Mouse (Mus musculus): ENCODE data around the gene Sin3a. TPM values are rescaled to one million over a fixed set of nuclear protein-coding genes. Genes with fewer than 3 reads are reported as not detected.

Gene Sin3a
- polyA plus RNA-seq (2012; rRNA removed): 25.1 and 27.8 TPM in 2 replicates

- Histone ChIP-seq H3K27ac (ENCODE audit: insufficient read depth, low read length) (peak within 1 kb of the TSS; percentile 80), H3K4me1 (ENCODE audit: control insufficient read depth, insufficient read depth, low read length) (peaks cover 4% of the 10 kb centered on the region; the same call in 1 of the 2 replicates), H3K4me3 (ENCODE audit: insufficient read depth, low read length) (peak within 1 kb of the TSS; percentile 78)
- peak; percentile 43; the same call in 1 of the 2 replicates for TF ChIP-seq POLR2A (IDR thresholded peaks at IDR 0.05; ENCODE audit: extremely low read depth, insufficient read depth, low read length)
- no peak for TF ChIP-seq CTCF (IDR thresholded peaks at IDR 0.05; ENCODE audit: extremely low read depth, insufficient read depth, low read length)
Observed at GRCm38 (mm10) chr9:57071801-57072351, at the start of gene Sin3a. Gene Sin3a, plus strand, starts transcription at chr9:57072040.

DNA sequence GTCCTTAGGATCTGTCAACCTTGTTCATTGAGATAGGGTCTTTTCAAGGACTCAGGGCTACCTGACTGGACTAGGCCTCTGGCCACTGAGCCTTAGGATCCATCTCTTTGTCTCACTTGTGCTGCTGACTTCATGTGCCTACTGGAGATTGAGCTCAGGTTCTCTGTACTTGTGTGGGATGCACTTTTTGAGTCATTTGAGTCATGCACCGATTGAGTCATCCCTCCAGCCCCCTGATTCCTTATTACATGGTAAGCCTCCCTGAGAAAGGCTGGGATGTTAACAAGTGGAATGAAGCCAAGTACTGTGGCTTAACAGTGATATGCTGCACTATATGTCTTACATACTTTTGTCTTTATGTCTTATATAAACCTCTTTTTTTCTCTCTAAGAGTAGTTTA is 40.1 kb upstream of the Sin3a start:
- no peak overlapping the region for H3K4me3 ChIP-seq (ENCODE audit: insufficient read depth, low read length)
- TF ChIP-seq POLR2A (IDR thresholded peaks at IDR 0.05; ENCODE audit: extremely low read depth, insufficient read depth, low read length): 0 out of 2 replicates have a peak, but pooled peaks have one; percentile 30
- no peak for TF ChIP-seq CTCF (IDR thresholded peaks at IDR 0.05; ENCODE audit: extremely low read depth, insufficient read depth, low read length)
- peaks cover 2% of the 10 kb centered on the region; the same call in 1 of the 2 replicates for H3K4me1 ChIP-seq (ENCODE audit: control insufficient read depth, insufficient read depth, low read length)
- H3K27ac ChIP-seq (ENCODE audit: insufficient read depth, low read length): peak overlapping the region; percentile 60; the same call in 1 of the 2 replicates

- Histone ChIP-seq H3K4me1 (ENCODE audit: control insufficient read depth, insufficient read depth, low read length) (no peaks in the 10 kb centered on the region), H3K4me3 (ENCODE audit: insufficient read depth, low read length) (no peak overlapping the region), H3K27ac (ENCODE audit: insufficient read depth, low read length) (no peak overlapping the region)
- TF ChIP-seq POLR2A (IDR thresholded peaks at IDR 0.05; ENCODE audit: extremely low read depth, insufficient read depth, low read length) (no peak), CTCF (IDR thresholded peaks at IDR 0.05; ENCODE audit: extremely low read depth, insufficient read depth, low read length) (0 out of 2 replicates have a peak, but pooled peaks have one; percentile 2)
Observed at GRCm38 (mm10) chr9:57056237-57056636, 15.6 kb upstream of the Sin3a start.

DNA sequence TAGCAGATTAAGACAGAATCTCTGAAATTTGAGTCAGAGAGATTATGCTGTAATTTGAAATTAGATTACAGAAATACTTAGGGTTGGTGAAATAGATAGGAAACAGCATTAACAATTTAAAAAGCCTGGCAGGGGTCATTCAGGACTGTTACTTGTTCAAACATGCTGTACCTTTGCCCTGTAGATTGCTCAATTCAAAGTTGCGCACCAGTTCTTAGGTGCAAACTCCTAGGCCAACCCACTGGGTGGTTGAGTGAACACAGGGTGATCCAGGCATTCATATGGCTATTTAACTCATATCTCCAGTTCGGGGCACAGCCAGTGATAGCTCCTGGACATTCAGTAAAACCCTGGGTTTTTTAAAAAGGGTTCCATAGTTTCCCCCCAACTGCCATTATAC is 7.7 kb upstream of the Sin3a start:
- TF ChIP-seq POLR2A (IDR thresholded peaks at IDR 0.05; ENCODE audit: extremely low read depth, insufficient read depth, low read length) (no peak), CTCF (IDR thresholded peaks at IDR 0.05; ENCODE audit: extremely low read depth, insufficient read depth, low read length) (no peak)
- no peaks in the 10 kb centered on the region for H3K4me1 ChIP-seq (ENCODE audit: control insufficient read depth, insufficient read depth, low read length)
- no peak overlapping the region for H3K4me3 ChIP-seq (ENCODE audit: insufficient read depth, low read length)
- H3K27ac ChIP-seq (ENCODE audit: insufficient read depth, low read length): no peak overlapping the region

DNA sequence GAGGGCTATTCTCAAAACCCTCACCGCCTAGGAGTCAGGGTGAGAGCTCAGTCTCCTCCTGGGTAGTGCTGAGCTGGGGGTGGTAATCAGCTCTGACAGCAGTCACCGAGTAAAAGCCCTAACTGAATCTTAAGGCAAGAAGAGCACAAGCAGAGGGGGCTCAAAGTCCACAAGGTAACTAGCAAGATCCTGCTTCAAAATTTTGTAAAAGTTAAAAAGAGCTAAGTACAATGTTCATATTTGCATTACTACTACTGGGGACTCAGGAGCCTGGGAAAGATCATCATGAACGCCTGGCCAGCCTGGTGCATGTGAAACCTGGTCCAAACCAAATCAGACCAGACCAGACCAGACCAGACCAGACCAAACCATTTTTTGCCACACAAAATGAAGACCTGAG is 3.6 kb upstream of the Sin3a start:
- no peak overlapping the region for H3K4me3 ChIP-seq (ENCODE audit: insufficient read depth, low read length)
- no peaks in the 10 kb centered on the region for H3K4me1 ChIP-seq (ENCODE audit: control insufficient read depth, insufficient read depth, low read length)
- TF ChIP-seq POLR2A (IDR thresholded peaks at IDR 0.05; ENCODE audit: extremely low read depth, insufficient read depth, low read length): no peak
- TF ChIP-seq CTCF (IDR thresholded peaks at IDR 0.05; ENCODE audit: extremely low read depth, insufficient read depth, low read length): no peak
- no peak overlapping the region for H3K27ac ChIP-seq (ENCODE audit: insufficient read depth, low read length)

DNA sequence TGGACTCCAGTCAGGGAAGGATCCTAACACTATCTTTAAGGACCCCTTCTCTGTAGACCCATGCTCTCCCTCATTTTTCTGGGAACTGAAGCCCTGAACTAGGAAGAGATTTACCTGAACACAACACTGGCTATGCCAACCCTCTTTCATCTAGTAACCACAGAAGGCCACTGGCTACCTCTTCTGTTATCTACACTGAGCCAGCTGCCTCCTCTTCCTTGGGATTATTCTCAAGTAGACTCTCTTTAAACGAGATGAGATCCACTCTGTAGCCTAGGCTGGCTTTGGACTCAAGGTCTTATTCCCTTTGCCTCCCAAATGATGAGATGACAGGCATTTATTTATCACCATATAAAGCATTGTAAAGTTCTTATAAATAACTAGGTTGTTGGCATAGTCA is 1.6 kb upstream of the Sin3a start:
- Histone ChIP-seq H3K4me3 (ENCODE audit: insufficient read depth, low read length) (no peak overlapping the region), H3K27ac (ENCODE audit: insufficient read depth, low read length) (no peak overlapping the region), H3K4me1 (ENCODE audit: control insufficient read depth, insufficient read depth, low read length) (peaks cover 4% of the 10 kb centered on the region; the same call in 1 of the 2 replicates)
- TF ChIP-seq POLR2A (IDR thresholded peaks at IDR 0.05; ENCODE audit: extremely low read depth, insufficient read depth, low read length) (no peak), CTCF (IDR thresholded peaks at IDR 0.05; ENCODE audit: extremely low read depth, insufficient read depth, low read length) (no peak)

- no peak for TF ChIP-seq CTCF (IDR thresholded peaks at IDR 0.05; ENCODE audit: extremely low read depth, insufficient read depth, low read length)
- no peak for TF ChIP-seq POLR2A (IDR thresholded peaks at IDR 0.05; ENCODE audit: extremely low read depth, insufficient read depth, low read length)
- Histone ChIP-seq H3K4me3 (ENCODE audit: insufficient read depth, low read length) (peak overlapping the region; percentile 78), H3K27ac (ENCODE audit: insufficient read depth, low read length) (no peak overlapping the region), H3K4me1 (ENCODE audit: control insufficient read depth, insufficient read depth, low read length) (peaks cover 4% of the 10 kb centered on the region; the same call in 1 of the 2 replicates)
Observed at GRCm38 (mm10) chr9:57070800-57071545, 867 bp upstream of the Sin3a start.

DNA sequence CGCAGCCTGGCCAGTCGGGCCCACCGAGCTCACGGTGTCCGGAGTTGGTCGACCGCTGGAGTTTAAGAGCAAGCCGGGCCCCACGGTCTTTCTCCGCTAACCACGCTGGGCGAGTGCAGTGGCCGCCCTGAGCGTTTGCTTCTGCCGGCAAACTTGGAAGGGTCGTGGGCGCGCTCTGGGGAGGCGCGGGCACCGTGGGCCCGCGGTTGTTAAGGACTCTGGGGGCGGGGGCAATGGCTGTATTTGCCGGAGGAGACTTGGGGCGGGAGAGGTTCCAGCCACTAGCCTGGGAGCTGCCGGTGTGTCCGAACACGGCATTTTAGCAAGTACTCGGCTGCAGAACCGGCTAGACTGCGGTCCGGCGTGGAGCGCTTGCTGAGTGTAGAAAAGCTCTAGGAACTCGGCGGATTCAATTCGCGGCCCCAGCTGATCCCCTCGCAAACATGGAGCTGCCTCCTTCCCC is 717 bp downstream of the Sin3a start:
- H3K27ac ChIP-seq (ENCODE audit: insufficient read depth, low read length): peak overlapping the region; percentile 80
- H3K4me1 ChIP-seq (ENCODE audit: control insufficient read depth, insufficient read depth, low read length): peaks cover 4% of the 10 kb centered on the region; the same call in 1 of the 2 replicates
- no peak for TF ChIP-seq CTCF (IDR thresholded peaks at IDR 0.05; ENCODE audit: extremely low read depth, insufficient read depth, low read length)
- no peak for TF ChIP-seq POLR2A (IDR thresholded peaks at IDR 0.05; ENCODE audit: extremely low read depth, insufficient read depth, low read length)
- peak overlapping the region; percentile 78 for H3K4me3 ChIP-seq (ENCODE audit: insufficient read depth, low read length)

GRCm38 (mm10) chr9:57072989-57073789 is 1.3 kb downstream of the Sin3a start:
- Histone ChIP-seq H3K27ac (ENCODE audit: insufficient read depth, low read length) (peak overlapping the region; percentile 80), H3K4me1 (ENCODE audit: control insufficient read depth, insufficient read depth, low read length) (peaks cover 4% of the 10 kb centered on the region; the same call in 1 of the 2 replicates), H3K4me3 (ENCODE audit: insufficient read depth, low read length) (peak overlapping the region; percentile 78)
- TF ChIP-seq CTCF (IDR thresholded peaks at IDR 0.05; ENCODE audit: extremely low read depth, insufficient read depth, low read length) (peak; percentile 18; the same call in 1 of the 2 replicates), POLR2A (IDR thresholded peaks at IDR 0.05; ENCODE audit: extremely low read depth, insufficient read depth, low read length) (peak; percentile 71; the same call in 1 of the 2 replicates)
